Mouse (Mus musculus) small intestine, adult 2 months (tissue): ENCODE measurements around the gene Tead1.

Experiments
- CTCF ChIP-seq: fragments of 200-500 bp; IDR thresholded peaks from 2 replicates; pipeline ENCODE4 v1.5.1; 2012; ENCODE audit warnings: low read depth, mild to moderate bottlenecking, control low read depth, inconsistent platforms, low read length, moderate library complexity, mixed read lengths; ENCODE audit not compliant: insufficient replicate concordance, insufficient read length; ENCODE audit errors: extremely low read depth
- POLR2A ChIP-seq: fragments of 200-500 bp; IDR thresholded peaks from 2 replicates; pipeline ENCODE4 v1.6.1; 2012; ENCODE audit warnings: low read depth, mild to moderate bottlenecking, control low read depth, inconsistent platforms, low read length, moderate library complexity

DNA sequence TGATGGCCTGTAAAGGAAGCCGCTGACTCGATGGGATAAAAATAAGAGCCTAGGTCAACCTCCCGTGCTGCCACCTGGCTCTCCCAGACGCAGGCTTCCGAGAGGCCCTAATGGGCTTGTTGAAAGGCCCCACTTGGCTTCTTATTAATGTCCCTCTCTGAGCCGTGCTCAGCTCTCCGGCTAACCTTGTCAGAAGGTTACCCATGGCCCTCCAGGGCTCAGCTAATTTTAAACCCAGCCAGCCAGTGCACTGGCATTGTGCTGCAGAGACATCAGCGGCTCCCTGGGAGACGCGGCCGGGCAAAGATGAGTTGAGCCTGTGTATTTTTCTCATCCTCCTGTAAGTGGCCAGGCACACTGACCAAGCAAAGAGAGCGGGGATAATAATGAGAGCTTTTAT, 62.7 kb downstream of the Tead1 start:
- no peak for TF ChIP-seq CTCF
- TF ChIP-seq POLR2A, result no peak
